Mouse (Mus musculus) hindbrain, embryonic 15.5 days (tissue): ENCODE measurements around the gene Dcaf6. TPM values are rescaled to one million over a fixed set of nuclear protein-coding genes. Genes with fewer than 3 reads are reported as not detected.

ENCODE experiments used
- ATAC-seq: fragments of 200-750 bp; cut with Nextera tagmentation; 2 replicates; pipeline ENCODE4 v1.8.0; 2017; ENCODE audit warnings: low read depth, moderate number of reproducible peaks, moderate TSS enrichment; ENCODE audit not compliant: low FRiP score
- H3K27ac ChIP-seq: fragments of 300-500 bp; sonication (generic); replicated peaks from 2 replicates; pipeline ENCODE4 v1.5.1; 2015; ENCODE audit warnings: mild to moderate bottlenecking, inconsistent platforms
- H3K27me3 ChIP-seq: fragments of 300-500 bp; sonication (generic); 2 replicates; pipeline ENCODE4 v1.6.1; 2015; ENCODE audit warnings: control low read depth, inconsistent platforms
- H3K36me3 ChIP-seq: fragments of 300-500 bp; sonication (generic); 2 replicates; pipeline ENCODE4 v1.6.1; 2015; ENCODE audit warnings: control low read depth, inconsistent platforms
- H3K4me1 ChIP-seq: fragments of 300-500 bp; sonication (generic); replicated peaks from 2 replicates; pipeline ENCODE4 v1.6.1; 2015; ENCODE audit warnings: control low read depth, inconsistent platforms
- H3K4me2 ChIP-seq: fragments of 300-500 bp; sonication (generic); 2 replicates; pipeline ENCODE4 v1.6.1; 2015; ENCODE audit warnings: moderate library complexity, mild to moderate bottlenecking, inconsistent platforms
- H3K4me3 ChIP-seq: fragments of 300-500 bp; sonication (generic); 2 replicates; pipeline ENCODE4 v1.5.1; 2015; ENCODE audit warnings: mild to moderate bottlenecking, inconsistent platforms
- H3K9ac ChIP-seq: fragments of 300-500 bp; sonication (generic); 2 replicates; pipeline ENCODE4 v1.6.1; 2015; ENCODE audit warnings: inconsistent platforms
- H3K9me3 ChIP-seq: fragments of 300-500 bp; sonication (generic); 2 replicates; pipeline ENCODE4 v1.6.1; 2016; ENCODE audit warnings: control low read depth, inconsistent platforms
- WGBS: fragments of 180-500 bp; shearing (Covaris S2); methylation state at CpG from one replicate; pipeline ENCODE4 v1.1.7; 2015; 5-methylcytosine and 5-hydroxymethylcytosine counted together
- polyA plus RNA-seq: library from polyadenylated mRNA; unstranded; fragments of >200 nt; fragmentation: Nextera tagmentation; extraction: Ambion mirVana; gene quantifications from 2 replicates; pipeline ENCODE4 v1.2.1, GENCODE M21; 2015

Gene Dcaf6
- polyA plus RNA-seq, 1 experiment from 2014 or later = 15.6 TPM

GRCm38 (mm10) chr1:165395940-165396339 is 64.3 kb downstream of the Dcaf6 start:
- Histone ChIP-seq H3K4me2 (no peak overlapping the region), H3K27ac (no peak overlapping the region), H3K4me3 (no peak overlapping the region), H3K9me3 (no peaks in the 10 kb centered on the region), H3K27me3 (no peaks in the 10 kb centered on the region), H3K36me3 (peaks cover 6% of the 10 kb centered on the region; the same call in 1 of the 2 replicates), H3K4me1 (no peaks in the 10 kb centered on the region), H3K9ac (no peak overlapping the region)
- WGBS = 95% methylated on average over 4 of the region's 4 CpGs
- ATAC-seq = no peak

- no peaks in the 10 kb centered on the region for H3K9me3 ChIP-seq
- no peak overlapping the region for H3K4me3 ChIP-seq
- 80% methylated on average over 3 of the region's 3 CpGs for WGBS
- no peak overlapping the region for H3K9ac ChIP-seq
- ATAC-seq = no peak
- H3K36me3 ChIP-seq = peaks cover 6% of the 10 kb centered on the region; the same call in 1 of the 2 replicates
- no peak overlapping the region for H3K4me2 ChIP-seq
- no peaks in the 10 kb centered on the region for H3K4me1 ChIP-seq
- no peaks in the 10 kb centered on the region for H3K27me3 ChIP-seq
- no peak overlapping the region for H3K27ac ChIP-seq
Observed at GRCm38 (mm10) chr1:165394836-165395235, 65.4 kb downstream of the Dcaf6 start.

GRCm38 (mm10) chr1:165393033-165393432 is 67.2 kb downstream of the Dcaf6 start:
- Histone ChIP-seq H3K27ac (no peak overlapping the region), H3K4me2 (no peak overlapping the region), H3K27me3 (no peaks in the 10 kb centered on the region), H3K36me3 (peaks cover 6% of the 10 kb centered on the region; the same call in 1 of the 2 replicates), H3K4me3 (no peak overlapping the region), H3K9me3 (no peaks in the 10 kb centered on the region), H3K4me1 (no peaks in the 10 kb centered on the region), H3K9ac (no peak overlapping the region)
- no peak for ATAC-seq
- 84% methylated on average over 1 of the region's 1 CpGs for WGBS

- Histone ChIP-seq H3K27ac (no peak overlapping the region), H3K36me3 (peaks cover 13% of the 10 kb centered on the region), H3K9ac (no peak overlapping the region), H3K9me3 (no peaks in the 10 kb centered on the region), H3K27me3 (no peaks in the 10 kb centered on the region), H3K4me2 (no peak overlapping the region), H3K4me3 (no peak overlapping the region), H3K4me1 (no peaks in the 10 kb centered on the region)
- 89% methylated on average over 5 of the region's 5 CpGs for WGBS
- ATAC-seq = no peak
Observed at GRCm38 (mm10) chr1:165388716-165389115, 71.6 kb downstream of the Dcaf6 start.

- no peak overlapping the region for H3K4me2 ChIP-seq
- no peak overlapping the region for H3K9ac ChIP-seq
- H3K4me3 ChIP-seq = no peak overlapping the region
- no peak for ATAC-seq
- WGBS = 90% methylated on average over 9 of the region's 9 CpGs
- no peaks in the 10 kb centered on the region for H3K27me3 ChIP-seq
- no peak overlapping the region for H3K27ac ChIP-seq
- H3K9me3 ChIP-seq = no peaks in the 10 kb centered on the region
- no peaks in the 10 kb centered on the region for H3K4me1 ChIP-seq
- H3K36me3 ChIP-seq = peaks cover 8% of the 10 kb centered on the region
Observed at GRCm38 (mm10) chr1:165386525-165386923, 73.8 kb downstream of the Dcaf6 start.

GRCm38 (mm10) chr1:165385810-165386524 is 74.3 kb downstream of the Dcaf6 start:
- H3K9ac ChIP-seq = no peak overlapping the region
- H3K9me3 ChIP-seq = no peaks in the 10 kb centered on the region
- WGBS = 92% methylated on average over 14 of the region's 14 CpGs
- H3K36me3 ChIP-seq = peaks cover 8% of the 10 kb centered on the region
- no peaks in the 10 kb centered on the region for H3K4me1 ChIP-seq
- no peak overlapping the region for H3K4me2 ChIP-seq
- H3K4me3 ChIP-seq = no peak overlapping the region
- no peaks in the 10 kb centered on the region for H3K27me3 ChIP-seq
- no peak for ATAC-seq
- no peak overlapping the region for H3K27ac ChIP-seq

GRCm38 (mm10) chr1:165373839-165374238 is 86.4 kb downstream of the Dcaf6 start:
- 80% methylated on average over 9 of the region's 9 CpGs for whole genome bisulfite sequencing
- Histone ChIP-seq H3K4me2 (no peak overlapping the region), H3K9ac (no peak overlapping the region), H3K9me3 (no peaks in the 10 kb centered on the region), H3K27ac (no peak overlapping the region), H3K27me3 (no peaks in the 10 kb centered on the region), H3K36me3 (peaks cover 5% of the 10 kb centered on the region; the same call in 1 of the 2 replicates), H3K4me1 (no peaks in the 10 kb centered on the region), H3K4me3 (no peak overlapping the region)
- no peak for ATAC-seq

GRCm38 (mm10) chr1:165370990-165371389 is 89.3 kb downstream of the Dcaf6 start:
- Histone ChIP-seq H3K36me3 (peaks cover 7% of the 10 kb centered on the region; the same call in 1 of the 2 replicates), H3K27ac (no peak overlapping the region), H3K9ac (no peak overlapping the region), H3K9me3 (no peaks in the 10 kb centered on the region), H3K4me1 (no peaks in the 10 kb centered on the region), H3K4me2 (no peak overlapping the region), H3K27me3 (no peaks in the 10 kb centered on the region), H3K4me3 (no peak overlapping the region)
- ATAC-seq = no peak
- WGBS = 93% methylated on average over 4 of the region's 4 CpGs

GRCm38 (mm10) chr1:165365057-165365456 is 95.2 kb downstream of the Dcaf6 start:
- WGBS = 90% methylated on average over 3 of the region's 3 CpGs
- no peaks in the 10 kb centered on the region for H3K4me1 ChIP-seq
- H3K4me3 ChIP-seq = no peak overlapping the region
- no peak for ATAC-seq
- no peak overlapping the region for H3K27ac ChIP-seq
- H3K27me3 ChIP-seq = no peaks in the 10 kb centered on the region
- 0 out of 2 replicates have a peak, but pooled peaks cover 2% of the 10 kb centered on the region for H3K36me3 ChIP-seq
- no peak overlapping the region for H3K9ac ChIP-seq
- H3K4me2 ChIP-seq = no peak overlapping the region
- H3K9me3 ChIP-seq = no peaks in the 10 kb centered on the region

- H3K36me3 ChIP-seq = 0 out of 2 replicates have a peak, but pooled peaks cover 2% of the 10 kb centered on the region
- H3K9me3 ChIP-seq = no peaks in the 10 kb centered on the region
- H3K9ac ChIP-seq = no peak overlapping the region
- no peak overlapping the region for H3K4me2 ChIP-seq
- H3K27ac ChIP-seq = no peak overlapping the region
- H3K4me1 ChIP-seq = no peaks in the 10 kb centered on the region
- WGBS = 95% methylated on average over 2 of the region's 2 CpGs
- no peak overlapping the region for H3K4me3 ChIP-seq
- ATAC-seq = no peak
- no peaks in the 10 kb centered on the region for H3K27me3 ChIP-seq
Observed at GRCm38 (mm10) chr1:165363271-165363670, 97.0 kb downstream of the Dcaf6 start.

GRCm38 (mm10) chr1:165356347-165356746 is 103.9 kb downstream of the Dcaf6 start:
- Histone ChIP-seq H3K9me3 (no peaks in the 10 kb centered on the region), H3K4me2 (no peak overlapping the region), H3K9ac (no peak overlapping the region), H3K4me1 (no peaks in the 10 kb centered on the region), H3K4me3 (no peak overlapping the region), H3K27me3 (no peaks in the 10 kb centered on the region), H3K36me3 (peaks cover 4% of the 10 kb centered on the region; the same call in 1 of the 2 replicates), H3K27ac (no peak overlapping the region)
- no peak for ATAC-seq
- WGBS = 73% methylated on average over 2 of the region's 2 CpGs

- Histone ChIP-seq H3K9me3 (no peaks in the 10 kb centered on the region), H3K4me1 (no peaks in the 10 kb centered on the region), H3K9ac (no peak overlapping the region), H3K27me3 (no peaks in the 10 kb centered on the region), H3K4me2 (no peak overlapping the region), H3K27ac (no peak overlapping the region), H3K36me3 (peaks cover 15% of the 10 kb centered on the region), H3K4me3 (no peak overlapping the region)
- ATAC-seq = no peak
Observed at GRCm38 (mm10) chr1:165348627-165349026, 111.6 kb downstream of the Dcaf6 start.

GRCm38 (mm10) chr1:165344453-165344852 is 115.8 kb downstream of the Dcaf6 start:
- Histone ChIP-seq H3K9me3 (no peaks in the 10 kb centered on the region), H3K4me3 (no peak overlapping the region), H3K27me3 (no peaks in the 10 kb centered on the region), H3K4me1 (no peaks in the 10 kb centered on the region), H3K9ac (no peak overlapping the region), H3K36me3 (no peaks in the 10 kb centered on the region), H3K4me2 (no peak overlapping the region), H3K27ac (peak overlapping the region; percentile 1; the same call in 1 of the 2 replicates)
- WGBS = 54% methylated on average over 4 of the region's 4 CpGs
- peak; percentile 73 for ATAC-seq
